Comparison of ENCODE assay signal across 9 mouse cellular contexts in the genomic region with DNA sequence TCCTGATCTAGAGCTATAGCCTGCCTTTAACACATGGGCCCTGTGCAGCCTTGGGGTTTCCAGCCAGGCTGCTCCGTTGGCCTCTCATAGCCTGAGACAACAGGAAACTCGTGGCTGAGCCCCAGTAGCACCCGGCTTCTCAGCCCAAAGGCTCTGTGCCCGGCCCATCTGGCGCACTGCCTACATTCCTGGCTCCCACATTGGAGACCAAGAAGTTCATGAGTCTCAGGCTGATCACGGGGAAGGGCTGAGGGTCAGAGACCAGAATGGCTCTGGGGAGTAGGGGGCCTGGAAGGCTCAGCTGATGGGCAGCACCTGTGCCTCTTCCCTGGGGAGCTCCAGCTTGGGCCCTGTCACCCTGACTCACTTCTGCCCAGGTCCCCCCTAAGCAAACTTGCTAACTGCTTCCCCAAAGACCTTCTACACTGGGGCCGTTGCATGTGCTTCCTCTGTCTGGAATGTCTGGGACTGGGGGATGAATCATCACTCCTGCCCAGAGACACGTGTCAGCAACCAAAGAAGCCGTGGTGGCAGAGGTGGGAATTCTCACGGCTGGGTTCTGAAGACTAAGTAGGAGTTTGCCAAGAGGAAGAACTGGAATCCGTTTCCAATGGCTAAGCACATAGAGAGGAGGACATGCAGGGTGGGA. TPM values are rescaled to one million over a fixed set of nuclear protein-coding genes. Genes with fewer than 3 reads are reported as not detected.
A peak's percentile ranks its signal among the peaks of the same experiment; 100 is the strongest.
DNase-seq lines count a peak whose midpoint lies in the region; ATAC-seq lines count a peak whose summit lies in the region.
"Had no signal": no experiment of that assay in that cellular context is flagged by ENCODE, and none has a peak within 500 bp of the region (broad histone marks: within the 10 kb centered on the region; RNA-seq: fewer than 3 reads in every experiment).

No protein-coding gene starts in this region.

- no peak overlapping the region for H3K4me2 ChIP-seq in kidney, embryonic 14.5 days (replicated peaks; ENCODE audit: low read depth, low read length)
- H3K4me2 ChIP-seq: hindbrain, embryonic 15.5 days had no signal

- H3K27ac ChIP-seq in kidney, embryonic 14.5 days (ENCODE audit: low read depth, low read length) = no peak overlapping the region
- H3K27ac ChIP-seq: hindbrain, embryonic 15.5 days had no signal

- ATAC-seq in kidney, embryonic 14.5 days (ENCODE audit: low FRiP score, low TSS enrichment) = no peak
- no peak for ATAC-seq in megakaryocyte, adult 5-6 weeks (ENCODE audit: poor library complexity, severe bottlenecking)

- no peaks in the 10 kb centered on the region for H3K27me3 ChIP-seq in kidney, embryonic 14.5 days (ENCODE audit: control insufficient read depth, insufficient read depth, low read length)

- H3K4me3 ChIP-seq in kidney, embryonic 14.5 days (ENCODE audit: low read length) = no peak overlapping the region
- H3K4me3 ChIP-seq: hindbrain, embryonic 15.5 days had no signal

- no peaks in the 10 kb centered on the region for H3K36me3 ChIP-seq in kidney, embryonic 14.5 days (ENCODE audit: control insufficient read depth, insufficient read depth, low read length)
- H3K36me3 ChIP-seq: hindbrain, embryonic 15.5 days had no signal

- DNase-seq in kidney, adult 11 months = peak; percentile 95
- peak; percentile 76 for DNase-seq in adrenal gland, adult 8-10 months
- peak; percentile 72 to 81 for DNase-seq in gastrocnemius, postnatal 36 days
- DNase-seq in kidney, postnatal 4 days = peak; percentile 81 to 89
- no peak for DNase-seq in spleen, adult 12 weeks (ENCODE audit: low spot score)
- no peak for DNase-seq in embryo, embryonic 10 days (ENCODE audit: low spot score)

- no peaks in the 10 kb centered on the region for H3K9me3 ChIP-seq in kidney, embryonic 14.5 days (ENCODE audit: control insufficient read depth, low read length)
- H3K9me3 ChIP-seq: hindbrain, embryonic 15.5 days had no signal

- H3K4me1 ChIP-seq in kidney, embryonic 14.5 days (ENCODE audit: control insufficient read depth, insufficient read depth, low read length) = no peaks in the 10 kb centered on the region

- WGBS in kidney, embryonic 14.5 days = 51% methylated on average over 11 of the region's 11 CpGs

- intact Hi-C loops in gastrocnemius, postnatal 36 days (cut with DNase I) = no loop called here

- no peak overlapping the region for H3K9ac ChIP-seq in kidney, embryonic 14.5 days (ENCODE audit: low read depth, low read length)

RNA-seq across cellular contexts. Expression of gene Myo7a, which starts 2.2 kb away (rescaled TPM):
- polyA plus RNA-seq in kidney, embryonic 14.5 days (2014; fragmentation: Nextera tagmentation; extraction: Ambion mirVana) = 7.9 and 15.4 TPM in 2 replicates
- total RNA-seq in adrenal gland, adult 8-10 months (2022) = 100 to 1,000 TPM; 160 to 412 (median 278) TPM
- 1 to 10 TPM; 2.6 to 3.2 TPM for total RNA-seq in gastrocnemius, postnatal 36 days (2021)
- total RNA-seq in megakaryocyte, adult 5-6 weeks (2015) = 7.3 and 8.4 TPM in 2 replicates
- total RNA-seq in megakaryocyte, adult 5-6 weeks (2017) = 12.7 and 13.9 TPM in 2 replicates

RNA-seq across cellular contexts. Expression of gene Omp, which starts 28.2 kb away (rescaled TPM):
- 0.20 and 0.51 TPM in 2 replicates for polyA plus RNA-seq in kidney, embryonic 14.5 days (2014; fragmentation: Nextera tagmentation; extraction: Ambion mirVana)
- total RNA-seq in adrenal gland, adult 8-10 months (2022) = 1 to 10 TPM in 2 of 4 experiments, under 1 TPM in 2; 0.40 to 1.4 (median 0.94) TPM
- total RNA-seq in gastrocnemius, postnatal 36 days (2021) = under 1 TPM in 1 of 2 experiments, not detected in 1; 0.12 TPM
- total RNA-seq in megakaryocyte, adult 5-6 weeks (2015) = not detected in 2 replicates
- not detected in 2 replicates for total RNA-seq in megakaryocyte, adult 5-6 weeks (2017)

Comparison
In these comparisons a context has a peak if more than half of its experiments do, and no peak if none do; other contexts are left out.
1. DNase-seq: peak in kidney, adult 11 months (single experiment), adrenal gland, adult 8-10 months (single experiment), gastrocnemius, postnatal 36 days (2 of 2) and kidney, postnatal 4 days (2 of 2); none in spleen, adult 12 weeks (single experiment) and embryo, embryonic 10 days (single experiment).
2. RNA of gene Myo7a, which starts 2.2 kb away (total RNA-seq): 160 to 412 TPM in adrenal gland, adult 8-10 months; 7.3 to 13.9 TPM in megakaryocyte, adult 5-6 weeks and 2.6 to 3.2 TPM in gastrocnemius, postnatal 36 days; every median in the first group is over 10 times any median in the second.